Mouse (Mus musculus) kidney, adult 2 months (tissue): ENCODE measurements around the gene Gm45716.

Source experiments
- CTCF ChIP-seq: fragments of 200-500 bp; conservative IDR thresholded peaks from 2 replicates; pipeline ENCODE4 v1.5.1; 2011; ENCODE audit warnings: low read depth, mild to moderate bottlenecking, control low read depth, low read length, moderate library complexity, mixed read lengths; ENCODE audit not compliant: insufficient read depth, insufficient read length
- POLR2A ChIP-seq: fragments of 200-500 bp; IDR thresholded peaks from one replicate; pipeline ENCODE4 v1.6.1; 2011; ENCODE audit warnings: low read depth, low read length, control low read depth

DNA sequence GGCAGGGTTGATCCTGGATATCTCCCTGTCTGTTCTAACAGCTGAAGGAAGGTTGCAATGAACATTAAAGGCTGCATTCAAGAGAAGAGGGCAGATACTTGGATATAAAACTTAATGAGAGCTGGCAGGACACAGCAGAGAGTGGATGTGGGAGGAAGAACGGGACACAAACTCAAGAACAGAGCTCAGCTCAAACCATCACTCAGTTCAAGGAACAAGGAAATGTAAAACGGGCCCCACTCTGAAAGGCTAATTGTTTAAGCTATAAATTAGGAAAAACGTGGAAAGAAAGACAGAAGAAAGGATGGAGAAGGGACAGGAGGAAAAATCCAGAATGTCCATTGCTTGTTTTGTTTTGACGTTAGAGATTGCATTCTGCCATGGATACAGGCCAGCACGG, 32.4 kb upstream of the Gm45716 start:
- TF ChIP-seq CTCF (no peak), POLR2A (no peak)
